Mouse (Mus musculus): Measurements from ENCODE around the gene Sorl1.

Sorl1 gene

DNA sequence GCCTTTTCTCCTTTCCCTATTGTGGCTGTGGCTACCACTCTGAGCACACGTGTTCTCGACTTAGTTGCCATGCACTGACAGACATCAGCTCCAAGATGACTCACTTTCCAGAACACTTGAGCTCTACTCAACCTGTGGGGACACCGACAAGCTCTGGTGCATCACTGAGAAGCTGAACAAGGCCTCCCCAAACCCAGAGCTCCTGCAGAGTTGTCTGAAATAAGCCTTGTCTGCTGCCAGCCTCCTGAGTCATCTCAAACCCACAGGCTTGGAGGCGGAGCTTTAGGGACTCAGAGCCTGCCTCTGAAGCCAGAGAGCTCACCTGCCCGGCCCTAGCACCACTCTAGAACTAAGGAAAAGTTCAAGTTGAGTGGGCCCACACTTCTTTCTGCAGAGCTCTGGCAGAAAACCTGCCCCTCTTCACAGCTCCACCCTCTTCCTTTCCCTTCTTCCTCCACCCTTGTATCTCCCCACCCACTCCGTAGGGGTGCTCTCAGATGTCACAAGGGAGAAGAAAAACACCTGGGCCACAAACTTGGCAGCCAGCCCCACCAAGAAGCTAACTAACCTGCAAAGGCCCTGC lies 15.6 kb downstream of the Sorl1 start:
- no peak for TF ChIP-seq GATA4 (IDR thresholded peaks at IDR 0.05; ENCODE audit: insufficient replicate concordance, low read length)

DNA sequence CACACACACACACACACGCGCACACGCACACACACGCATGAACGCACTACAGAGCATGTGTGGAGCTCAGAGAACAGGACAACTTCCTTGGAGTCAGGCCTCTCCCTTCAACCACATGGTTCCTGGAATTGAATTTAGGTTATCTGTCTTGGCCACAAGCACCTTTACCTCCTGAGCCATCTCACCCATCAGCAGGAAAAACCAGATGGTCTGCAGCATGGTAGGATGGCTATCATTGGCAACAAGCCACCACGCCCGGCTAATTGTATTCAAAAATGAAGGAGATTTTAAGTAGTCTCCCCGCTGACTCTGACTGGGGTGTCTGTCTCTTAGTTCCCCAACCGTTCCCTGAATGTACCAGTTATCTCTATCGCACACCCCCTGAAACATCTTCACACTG lies 17.0 kb downstream of the Sorl1 start:
- TF ChIP-seq GATA4 (IDR thresholded peaks at IDR 0.05; ENCODE audit: insufficient replicate concordance, low read length), result no peak

DNA sequence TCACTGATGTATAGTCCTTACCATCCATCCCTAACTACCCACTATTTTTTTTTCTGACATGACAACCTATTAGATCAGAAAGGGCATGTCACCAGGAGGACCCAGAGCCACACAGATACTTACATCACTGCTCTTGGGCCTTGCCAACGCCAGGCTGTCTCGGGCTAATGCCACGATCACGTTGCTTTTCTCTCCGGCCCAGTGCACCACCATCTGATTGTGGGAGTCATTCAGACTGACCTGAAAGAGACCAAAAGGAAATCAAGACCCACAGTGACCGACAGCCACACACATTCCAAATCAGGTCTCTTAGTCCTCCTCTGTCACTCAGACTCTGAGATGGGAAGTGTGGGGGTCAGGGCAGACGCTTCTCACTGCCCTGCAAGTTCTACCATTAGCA lies 17.8 kb downstream of the Sorl1 start:
- no peak for TF ChIP-seq GATA4 (IDR thresholded peaks at IDR 0.05; ENCODE audit: insufficient replicate concordance, low read length)

DNA sequence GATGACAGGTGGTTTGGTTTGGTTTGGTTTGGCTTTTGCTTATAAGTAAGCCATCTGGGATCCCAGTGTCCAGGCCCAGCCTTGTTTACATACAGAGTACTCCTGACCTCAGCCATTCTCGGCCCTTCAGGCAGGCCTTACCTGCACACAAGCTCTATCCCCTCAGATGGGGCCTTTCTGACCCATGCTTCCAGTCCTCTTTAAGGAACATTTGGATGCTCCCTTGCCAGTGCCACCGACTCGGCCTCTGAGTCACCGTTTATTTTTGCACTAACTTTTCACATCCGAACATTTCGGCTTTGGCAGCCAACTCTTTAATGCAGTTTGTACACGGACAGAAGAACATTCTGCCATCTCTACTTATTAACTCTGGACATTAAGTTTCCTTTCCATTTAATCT lies 20.6 kb downstream of the Sorl1 start:
- no peak for TF ChIP-seq GATA4 (IDR thresholded peaks at IDR 0.05; ENCODE audit: insufficient replicate concordance, low read length)

DNA sequence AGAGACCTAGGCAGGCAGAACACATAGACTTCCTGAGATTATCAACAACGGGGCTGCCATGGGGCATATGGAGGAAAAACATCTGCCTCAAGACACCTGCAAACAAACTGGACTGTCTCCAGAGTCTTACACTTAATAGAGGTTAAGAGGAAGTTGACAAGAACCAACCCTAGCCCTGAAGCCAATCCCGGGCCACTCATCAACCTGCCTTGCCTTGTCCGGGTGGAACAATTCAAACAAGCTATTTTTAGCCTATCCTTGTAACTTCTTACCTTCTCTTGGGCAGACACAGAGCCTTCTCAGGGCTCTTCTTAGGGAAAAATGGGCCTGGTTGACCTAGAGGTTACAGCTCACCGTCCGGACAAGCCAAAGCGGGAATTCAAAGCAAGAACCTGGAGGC lies 22.1 kb downstream of the Sorl1 start:
- no peak for TF ChIP-seq GATA4 (IDR thresholded peaks at IDR 0.05; ENCODE audit: insufficient replicate concordance, low read length)

DNA sequence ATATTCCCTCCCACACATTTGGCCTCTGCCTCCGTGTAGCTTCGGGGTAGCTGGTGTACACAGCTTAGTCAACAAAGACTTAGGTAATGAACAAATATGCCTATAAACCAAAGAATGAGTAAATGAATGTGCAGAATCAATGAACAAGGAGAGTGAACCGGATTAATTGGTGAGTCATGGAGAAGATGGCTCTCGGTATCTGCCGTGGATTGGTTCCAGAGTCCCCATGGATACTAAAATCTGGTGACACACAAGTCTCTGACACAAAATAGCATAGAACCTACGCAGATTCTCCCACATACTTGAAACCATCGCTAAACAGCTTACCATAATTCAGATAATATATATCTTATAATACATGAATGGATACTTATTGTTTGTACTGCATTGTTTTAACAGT lies 22.8 kb downstream of the Sorl1 start:
- no peak for TF ChIP-seq GATA4 (IDR thresholded peaks at IDR 0.05; ENCODE audit: insufficient replicate concordance, low read length)

DNA sequence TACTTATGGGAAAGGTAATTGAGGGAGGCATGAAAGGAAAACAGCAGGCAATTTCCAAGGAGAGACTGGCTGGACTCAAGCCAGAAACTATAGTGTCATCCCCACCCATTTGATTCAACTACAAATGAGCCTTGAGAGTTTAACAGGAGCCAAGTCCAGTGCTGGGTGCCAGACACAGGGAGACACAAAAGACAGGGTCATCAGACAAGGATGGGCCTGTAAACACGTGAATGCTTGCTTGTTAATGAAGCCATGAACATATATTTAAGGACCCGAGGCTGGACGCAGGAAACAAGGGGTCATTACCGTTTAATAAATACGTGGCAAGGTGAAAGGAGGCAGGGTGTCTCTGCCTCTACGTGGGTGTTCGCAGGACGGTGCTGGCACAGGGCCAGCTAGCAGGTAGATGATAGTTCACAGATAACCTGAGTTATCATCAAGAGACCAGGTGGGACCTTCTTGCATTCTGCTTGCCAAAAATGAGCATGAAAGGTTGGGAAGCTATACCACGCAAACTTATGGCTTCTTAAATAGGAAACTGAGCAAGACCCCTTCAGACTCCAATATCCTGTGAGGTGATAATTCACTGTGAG lies 23.4 kb downstream of the Sorl1 start:
- TF ChIP-seq GATA4 (IDR thresholded peaks at IDR 0.05; ENCODE audit: insufficient replicate concordance, low read length), result no peak

DNA sequence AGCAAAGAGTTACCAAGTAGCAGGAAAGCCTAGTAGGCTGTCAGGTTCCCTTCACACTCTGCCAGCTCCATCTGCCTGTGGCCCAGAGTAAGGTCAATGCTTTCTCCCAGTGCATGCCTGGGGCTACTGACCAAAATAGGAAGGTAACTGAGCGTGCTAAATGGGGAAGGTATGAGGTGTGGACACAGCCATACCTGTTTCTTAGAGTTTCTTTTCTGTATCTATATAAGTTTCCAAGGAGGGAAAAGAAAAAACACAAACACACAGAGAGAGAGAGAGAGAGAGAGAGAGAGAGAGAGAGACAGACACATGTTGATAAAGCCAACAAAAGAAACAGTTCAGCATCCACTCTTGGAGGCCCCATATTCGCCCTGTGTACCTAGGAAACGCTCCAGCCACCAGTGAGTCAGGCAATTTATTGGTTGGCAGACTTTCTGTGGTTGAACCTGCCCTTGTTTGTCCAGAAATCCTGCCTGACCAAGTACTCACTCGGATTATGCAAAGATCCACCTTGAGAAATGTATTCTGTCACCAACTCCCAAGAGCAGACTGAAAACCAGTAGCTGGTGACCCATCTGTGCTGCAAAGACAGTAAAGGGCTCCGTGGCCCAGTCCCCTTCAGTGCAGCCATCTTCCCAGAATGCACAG lies 25.5 kb downstream of the Sorl1 start:
- TF ChIP-seq GATA4 (IDR thresholded peaks at IDR 0.05; ENCODE audit: insufficient replicate concordance, low read length), result no peak

DNA sequence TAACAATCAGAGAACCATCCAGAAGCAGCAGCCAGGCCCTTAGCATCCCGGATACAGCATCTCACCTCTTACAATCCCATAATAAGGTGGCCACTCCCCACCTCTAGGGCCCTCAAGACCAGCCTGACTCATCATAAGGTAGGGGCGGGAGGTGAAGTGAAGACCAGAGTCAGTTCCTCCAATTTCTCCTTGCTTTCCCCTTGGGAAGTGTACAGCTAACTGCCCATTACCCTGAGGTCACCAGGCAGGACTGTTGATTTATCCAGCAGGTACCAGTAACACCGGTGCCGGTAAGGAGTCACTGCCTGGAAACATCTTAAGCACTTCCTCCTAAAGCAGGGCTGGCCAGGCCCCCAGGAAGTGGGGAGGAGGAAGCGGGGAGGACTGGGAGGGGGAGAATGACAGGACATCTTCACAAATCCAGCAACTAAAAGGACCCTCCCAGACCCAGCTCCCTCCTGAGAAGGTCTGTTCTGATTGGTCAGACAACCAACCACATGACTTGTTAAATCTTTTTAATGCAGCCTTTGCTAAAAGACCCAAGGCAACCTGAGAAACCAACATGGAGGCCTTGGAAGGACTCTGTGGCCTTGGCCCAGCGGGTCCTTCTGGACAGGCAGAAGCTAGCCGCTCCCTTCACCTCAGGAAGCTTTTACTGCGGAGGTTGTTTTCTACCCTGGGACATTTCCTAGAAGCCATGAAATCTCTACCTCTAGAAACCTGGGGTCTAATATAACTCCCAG lies 26.2 kb downstream of the Sorl1 start:
- no peak for TF ChIP-seq GATA4 (IDR thresholded peaks at IDR 0.05; ENCODE audit: insufficient replicate concordance, low read length)

DNA sequence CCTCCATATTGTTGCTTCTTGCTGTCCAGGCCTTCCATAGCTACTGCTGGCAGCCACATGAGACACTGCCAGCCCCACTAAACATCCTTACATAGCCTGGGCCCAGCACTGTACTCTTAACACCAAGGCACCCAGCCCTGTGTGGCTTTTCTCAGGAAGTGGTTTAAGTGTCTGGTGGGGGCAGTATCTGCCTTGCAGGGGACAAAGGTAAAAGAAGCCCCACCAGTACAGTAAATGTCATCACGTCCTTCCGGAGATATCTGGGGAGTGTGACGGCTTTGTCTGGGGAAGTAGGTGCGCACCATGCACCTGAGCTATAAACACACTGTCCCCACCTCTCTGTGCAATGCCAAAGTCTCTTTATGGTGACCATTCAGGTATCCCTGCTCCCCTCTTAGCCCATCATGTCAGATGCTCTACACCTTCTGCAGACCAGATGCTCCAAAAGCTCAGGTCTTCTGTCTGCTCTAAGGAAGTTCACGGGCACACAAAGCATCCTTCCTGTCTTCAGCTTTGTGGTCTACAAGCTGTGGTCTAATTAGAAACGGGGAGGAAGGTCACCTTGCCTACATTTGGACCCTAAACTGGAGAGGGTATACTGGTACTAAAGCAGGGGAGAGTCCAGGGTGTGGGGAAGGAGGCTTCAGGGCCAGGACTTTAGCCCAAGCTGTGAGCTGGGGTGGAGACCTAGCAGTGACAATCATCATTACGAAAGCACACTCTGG lies 26.9 kb downstream of the Sorl1 start:
- no peak for TF ChIP-seq GATA4 (IDR thresholded peaks at IDR 0.05; ENCODE audit: insufficient replicate concordance, low read length)

DNA sequence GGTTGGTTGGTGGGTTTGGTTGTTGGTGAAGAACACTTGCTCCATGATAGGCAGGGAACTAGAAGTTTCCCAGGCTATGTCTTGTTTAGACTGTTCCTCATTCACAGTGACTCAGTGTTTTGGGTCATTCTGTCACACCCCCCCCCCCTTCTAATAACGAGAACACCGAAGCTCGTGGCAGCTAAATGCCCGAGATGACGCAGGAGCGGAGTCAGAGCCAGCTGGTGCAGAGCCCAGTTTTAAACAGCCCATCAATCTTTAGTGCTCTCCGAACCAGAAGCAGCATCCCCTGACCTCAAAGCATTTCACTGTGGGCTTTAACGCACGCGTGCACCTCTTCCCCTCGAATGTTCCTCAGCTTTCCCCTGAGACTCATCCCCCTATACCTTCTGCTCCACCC lies 29.3 kb downstream of the Sorl1 start:
- no peak for TF ChIP-seq GATA4 (IDR thresholded peaks at IDR 0.05; ENCODE audit: insufficient replicate concordance, low read length)

DNA sequence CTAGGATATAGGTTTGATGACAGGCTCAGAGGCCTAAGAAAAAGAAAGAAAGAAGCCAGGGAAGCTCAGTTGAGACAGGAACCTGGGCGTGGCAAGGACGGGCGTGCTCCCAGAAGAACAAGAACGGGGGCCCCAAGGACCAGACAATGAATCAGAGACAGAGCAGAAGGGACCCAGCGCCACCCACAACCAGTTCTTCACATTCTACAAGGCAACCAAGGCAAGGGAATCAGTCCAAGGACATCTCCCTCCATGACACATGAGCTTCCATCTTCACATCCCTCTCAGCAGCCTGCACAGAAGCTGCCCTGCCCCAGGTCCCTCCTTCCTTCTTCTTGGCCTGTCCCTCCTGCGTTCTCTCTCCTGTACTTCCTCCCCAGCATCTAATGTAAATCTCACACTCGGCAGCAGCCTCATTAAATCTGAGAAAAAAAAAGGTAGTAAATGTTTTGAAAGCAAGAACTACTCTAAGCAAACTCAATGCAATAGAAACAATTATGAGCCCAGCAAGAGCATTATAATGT lies 30.0 kb downstream of the Sorl1 start:
- TF ChIP-seq GATA4 (IDR thresholded peaks at IDR 0.05; ENCODE audit: insufficient replicate concordance, low read length), result no peak

DNA sequence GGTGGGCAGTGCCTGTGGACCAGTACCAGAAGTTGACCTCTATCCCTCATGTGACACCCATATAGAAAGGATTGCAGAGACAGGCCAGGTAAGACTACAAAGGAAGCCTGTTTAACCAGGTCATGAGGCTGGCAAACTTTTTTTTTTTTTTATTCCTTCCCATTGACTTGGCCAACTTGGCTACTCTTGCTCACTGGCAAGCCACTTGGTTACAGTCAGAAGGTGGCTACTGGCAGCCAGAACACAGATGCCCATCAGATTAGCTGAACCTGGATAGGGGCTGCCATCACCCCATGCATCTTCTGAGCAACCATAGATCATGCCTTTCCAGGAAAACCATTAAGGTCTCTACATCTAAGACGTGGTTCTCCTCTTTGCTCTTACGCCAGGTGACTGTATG lies 31.3 kb downstream of the Sorl1 start:
- no peak for TF ChIP-seq GATA4 (IDR thresholded peaks at IDR 0.05; ENCODE audit: insufficient replicate concordance, low read length)

DNA sequence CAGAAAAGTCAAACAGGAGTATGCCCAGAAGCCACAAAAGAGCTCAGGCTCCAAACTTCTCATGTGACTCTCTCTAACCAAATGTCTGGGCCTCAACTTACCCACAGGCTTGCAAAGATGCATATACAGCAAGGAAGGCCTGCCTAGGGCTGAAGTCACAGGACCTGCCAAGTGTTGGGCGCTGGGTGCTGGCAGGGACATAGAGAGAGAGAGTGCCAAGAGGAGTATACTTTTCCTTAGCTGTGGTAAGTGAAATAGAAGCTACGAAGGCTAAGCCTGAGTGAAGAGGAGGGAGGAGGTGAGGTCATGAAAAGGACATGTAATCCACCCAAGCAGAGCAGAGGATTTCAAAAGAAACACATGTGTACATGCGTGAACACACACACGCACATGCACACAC lies 32.5 kb downstream of the Sorl1 start:
- no peak for TF ChIP-seq GATA4 (IDR thresholded peaks at IDR 0.05; ENCODE audit: insufficient replicate concordance, low read length)

DNA sequence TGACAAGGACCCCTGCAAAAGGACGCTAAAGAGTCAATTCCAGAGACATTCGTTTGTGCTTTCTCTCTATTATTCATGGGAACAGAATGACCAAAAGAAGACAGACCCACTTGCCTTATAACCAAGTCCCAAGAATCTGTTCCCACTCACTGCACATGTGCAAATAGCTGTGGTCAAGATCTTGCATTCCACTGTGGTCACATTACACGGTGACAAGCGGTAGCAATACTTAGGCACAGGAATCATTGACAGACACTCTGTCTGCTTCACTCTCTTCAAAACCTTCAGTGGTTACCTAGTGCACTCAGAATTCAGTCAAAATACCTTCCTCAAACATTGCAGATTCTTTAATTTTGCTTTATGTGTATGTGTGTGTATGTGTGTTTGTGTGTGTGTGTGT lies 36.2 kb downstream of the Sorl1 start:
- no peak for TF ChIP-seq GATA4 (IDR thresholded peaks at IDR 0.05; ENCODE audit: insufficient replicate concordance, low read length)

Data from liver, adult (tissue).